Mouse (Mus musculus) ES-CJ7 (cell line): ENCODE measurements around the gene Efcab12.

ENCODE experiments used
- DNase-seq: peaks from one replicate; pipeline ENCODE4 v3.0.0; 2011; ENCODE audit warnings: low read depth, low spot score

Gene Efcab12

GRCm38 (mm10) chr6:115846640-115847411 is 8.6 kb upstream of the Efcab12 start:
- peak; percentile 57 for DNase-seq

- DNase-seq: no peak
Measured at GRCm38 (mm10) chr6:115845006-115845405, 6.8 kb upstream of the Efcab12 start.

GRCm38 (mm10) chr6:115838745-115839144 is 533 bp upstream of the Efcab12 start:
- peak; percentile 71 for DNase-seq

- DNase-seq: no peak
Measured at GRCm38 (mm10) chr6:115833861-115834260, 4.4 kb downstream of the Efcab12 start.

- DNase-seq: no peak
Measured at GRCm38 (mm10) chr6:115832152-115832850, 5.9 kb downstream of the Efcab12 start.

- DNase-seq: no peak
Measured at GRCm38 (mm10) chr6:115830779-115831601, 7.2 kb downstream of the Efcab12 start.

- DNase-seq: peak; percentile 83
Measured at GRCm38 (mm10) chr6:115823850-115824464, 14.3 kb downstream of the Efcab12 start.

GRCm38 (mm10) chr6:115821216-115821993 is 16.8 kb downstream of the Efcab12 start:
- DNase-seq: no peak

GRCm38 (mm10) chr6:115818129-115818528 is 20.1 kb downstream of the Efcab12 start:
- DNase-seq: no peak

- DNase-seq: no peak
Measured at GRCm38 (mm10) chr6:115815041-115815440, 23.2 kb downstream of the Efcab12 start.

GRCm38 (mm10) chr6:115814104-115814503 is 24.1 kb downstream of the Efcab12 start:
- peak; percentile 67 for DNase-seq

GRCm38 (mm10) chr6:115811606-115812005 is 26.6 kb downstream of the Efcab12 start:
- peak; percentile 36 for DNase-seq

- peak; percentile 92 for DNase-seq
Measured at GRCm38 (mm10) chr6:115808488-115809231, 29.6 kb downstream of the Efcab12 start, which contains the start of gene Rpl32. Gene Rpl32, minus strand, starts transcription at chr6:115808747.

GRCm38 (mm10) chr6:115808196-115808487 is 30.1 kb downstream of the Efcab12 start:
- DNase-seq: no peak

GRCm38 (mm10) chr6:115807464-115808195 is 30.6 kb downstream of the Efcab12 start:
- no peak for DNase-seq

GRCm38 (mm10) chr6:115804432-115805192 is 33.6 kb downstream of the Efcab12 start:
- DNase-seq: peak; percentile 52

- DNase-seq: peak; percentile 86
Measured at GRCm38 (mm10) chr6:115803541-115804382, 34.5 kb downstream of the Efcab12 start.

- DNase-seq: no peak
Measured at GRCm38 (mm10) chr6:115801811-115802210, 36.4 kb downstream of the Efcab12 start.
